Mouse (Mus musculus) A20 (cell line): ENCODE measurements around the gene Arsa.

Source experiments
- DNase-seq: peaks from one replicate; pipeline ENCODE4 v3.0.0-alpha.2; 2011; ENCODE audit warnings: low read depth, low spot score

Arsa gene

GRCm38 (mm10) chr15:89455642-89456041 is 21.6 kb downstream of the Arsa start:
- DNase-seq = no peak

- no peak for DNase-seq
Measured at GRCm38 (mm10) chr15:89454857-89455256, 22.4 kb downstream of the Arsa start.

- no peak for DNase-seq
Measured at GRCm38 (mm10) chr15:89453865-89454478, 23.3 kb downstream of the Arsa start, which contains the start of gene Mapk8ip2. Gene Mapk8ip2, plus strand, starts transcription at chr15:89453913.

GRCm38 (mm10) chr15:89452906-89453864 is 24.0 kb downstream of the Arsa start:
- DNase-seq = no peak

- no peak for DNase-seq
Measured at GRCm38 (mm10) chr15:89442486-89443070, 34.6 kb downstream of the Arsa start.

- DNase-seq = no peak
Measured at GRCm38 (mm10) chr15:89435878-89436277, 41.3 kb downstream of the Arsa start.

- DNase-seq = no peak
Measured at GRCm38 (mm10) chr15:89434136-89434535, 43.1 kb downstream of the Arsa start.

GRCm38 (mm10) chr15:89432946-89433345 is 44.3 kb downstream of the Arsa start:
- DNase-seq = no peak

GRCm38 (mm10) chr15:89431806-89432205 is 45.4 kb downstream of the Arsa start:
- no peak for DNase-seq

GRCm38 (mm10) chr15:89431271-89431670 is 46.0 kb downstream of the Arsa start:
- no peak for DNase-seq

GRCm38 (mm10) chr15:89430771-89431170 is 46.5 kb downstream of the Arsa start:
- DNase-seq = peak; percentile 63

- peak; percentile 78 for DNase-seq
Measured at GRCm38 (mm10) chr15:89430341-89430740, 46.9 kb downstream of the Arsa start.

- DNase-seq = peak; percentile 97
Measured at GRCm38 (mm10) chr15:89429352-89430221, 47.6 kb downstream of the Arsa start, which contains the start of the genes C730034F03Rik, Gm44502 and Chkb. Gene C730034F03Rik, plus strand, starts transcription at chr15:89429589. Gene Gm44502, minus strand, starts transcription at chr15:89429696. Gene Chkb, minus strand, starts transcription at chr15:89429908.

GRCm38 (mm10) chr15:89428821-89429351 is 48.3 kb downstream of the Arsa start:
- no peak for DNase-seq

GRCm38 (mm10) chr15:89428136-89428790 is 49.0 kb downstream of the Arsa start:
- no peak for DNase-seq

- no peak for DNase-seq
Measured at GRCm38 (mm10) chr15:89426716-89427115, 50.5 kb downstream of the Arsa start.

- DNase-seq = no peak
Measured at GRCm38 (mm10) chr15:89425711-89426121, 51.5 kb downstream of the Arsa start, which contains the start of gene Cpt1b. Gene Cpt1b, minus strand, starts transcription at chr15:89425863.

- no peak for DNase-seq
Measured at GRCm38 (mm10) chr15:89424621-89425020, 52.6 kb downstream of the Arsa start.
